Mouse (Mus musculus): ENCODE data around the gene Numa1. TPM values are rescaled to one million over a fixed set of nuclear protein-coding genes. Genes with fewer than 3 reads are reported as not detected.

The Numa1 gene
- total and polyA plus RNA-seq, 2 experiments from 2014 or later = 26.5 to 82.9 TPM

DNA sequence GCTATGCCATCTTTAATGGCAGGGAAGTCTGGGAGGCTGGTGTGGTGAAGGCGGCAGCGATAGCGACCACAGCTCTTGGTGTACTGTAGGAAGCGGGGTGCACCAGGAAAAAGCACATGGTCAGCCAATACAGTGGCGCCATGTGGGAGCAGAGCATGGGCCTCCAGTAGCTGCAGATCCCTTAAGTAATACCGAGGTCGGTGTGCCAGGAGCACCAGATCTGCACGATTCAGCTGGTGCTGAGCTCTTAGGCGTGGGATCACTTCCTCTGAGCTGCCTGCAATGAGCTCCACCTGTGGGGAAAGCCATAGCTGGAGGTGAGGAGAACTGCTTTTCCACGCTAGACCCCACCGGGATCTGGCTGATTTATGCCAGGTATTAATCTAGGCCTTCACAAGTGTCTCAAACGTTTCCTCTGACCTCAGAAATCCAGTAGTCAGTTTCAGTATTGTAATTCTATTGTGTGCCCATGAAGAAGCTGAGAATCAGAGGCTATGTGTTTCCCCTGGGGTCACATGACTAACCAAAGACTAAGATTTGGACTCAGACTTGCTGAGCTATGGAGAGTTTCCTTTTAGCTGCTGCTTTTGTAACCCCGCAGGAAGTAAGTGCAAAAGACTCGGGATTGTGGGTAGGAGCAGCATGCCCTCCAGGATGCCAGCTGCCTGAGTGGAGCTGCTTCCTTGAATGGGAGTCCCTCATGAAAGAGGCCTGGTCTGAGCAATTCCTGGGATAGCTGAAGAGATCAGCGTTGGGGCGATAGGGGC, 33.4 kb upstream of the Numa1 start:
- 93% methylated on average over 16 of the region's 16 CpGs for WGBS
- no peak overlapping the region for H3K9ac ChIP-seq (replicated peaks; ENCODE audit: low read length)
- DNase-seq (ENCODE audit: low spot score) = no peak
- no peak for ATAC-seq
- no peaks in the 10 kb centered on the region for H3K36me3 ChIP-seq (ENCODE audit: insufficient read depth, low read length)
- no peaks in the 10 kb centered on the region; the same call in 1 of the 2 replicates for H3K4me1 ChIP-seq (ENCODE audit: insufficient read depth, low read length)
- H3K9me3 ChIP-seq (ENCODE audit: low read length) = no peaks in the 10 kb centered on the region
- H3K4me3 ChIP-seq (ENCODE audit: low read length) = no peak overlapping the region
- no peaks in the 10 kb centered on the region for H3K27me3 ChIP-seq (ENCODE audit: insufficient read depth, low read length)
- TF ChIP-seq CTCF (IDR thresholded peaks at IDR 0.05; ENCODE audit: low read depth) = no peak
- H3K4me2 ChIP-seq (ENCODE audit: low read depth, low read length) = no peak overlapping the region
- no peak overlapping the region for H3K27ac ChIP-seq

DNA sequence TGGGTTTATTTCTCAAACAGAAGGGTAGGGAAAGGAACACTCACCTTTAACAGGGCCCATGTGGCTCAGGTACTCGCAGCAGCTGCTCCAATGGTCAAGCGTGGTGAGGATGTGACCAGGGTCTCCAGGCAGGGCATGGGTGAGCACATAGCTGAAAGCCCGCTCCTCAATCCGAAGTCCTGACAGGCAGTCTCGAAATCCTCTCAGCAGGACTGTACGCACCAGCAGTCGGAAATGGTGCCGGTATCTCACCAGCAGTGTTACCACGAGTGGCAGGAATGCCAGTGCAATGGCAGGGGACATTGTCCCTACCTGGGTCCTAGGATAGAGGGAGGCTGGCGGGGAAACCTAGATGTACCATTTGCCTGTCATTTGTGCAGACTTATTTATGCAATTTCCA, 31.9 kb upstream of the Numa1 start:
- WGBS = 92% methylated on average over 10 of the region's 10 CpGs
- no peaks in the 10 kb centered on the region for H3K36me3 ChIP-seq (ENCODE audit: insufficient read depth, low read length)
- H3K4me2 ChIP-seq (ENCODE audit: low read depth, low read length) = no peak overlapping the region
- H3K9me3 ChIP-seq (ENCODE audit: low read length) = no peaks in the 10 kb centered on the region
- TF ChIP-seq CTCF (IDR thresholded peaks at IDR 0.05; ENCODE audit: low read depth) = no peak
- no peaks in the 10 kb centered on the region; the same call in 1 of the 2 replicates for H3K4me1 ChIP-seq (ENCODE audit: insufficient read depth, low read length)
- H3K27me3 ChIP-seq (ENCODE audit: insufficient read depth, low read length) = no peaks in the 10 kb centered on the region
- no peak overlapping the region for H3K4me3 ChIP-seq (ENCODE audit: low read length)
- no peak for ATAC-seq
- H3K27ac ChIP-seq = no peak overlapping the region
- H3K9ac ChIP-seq (replicated peaks; ENCODE audit: low read length) = no peak overlapping the region
- DNase-seq (ENCODE audit: low spot score) = no peak

DNA sequence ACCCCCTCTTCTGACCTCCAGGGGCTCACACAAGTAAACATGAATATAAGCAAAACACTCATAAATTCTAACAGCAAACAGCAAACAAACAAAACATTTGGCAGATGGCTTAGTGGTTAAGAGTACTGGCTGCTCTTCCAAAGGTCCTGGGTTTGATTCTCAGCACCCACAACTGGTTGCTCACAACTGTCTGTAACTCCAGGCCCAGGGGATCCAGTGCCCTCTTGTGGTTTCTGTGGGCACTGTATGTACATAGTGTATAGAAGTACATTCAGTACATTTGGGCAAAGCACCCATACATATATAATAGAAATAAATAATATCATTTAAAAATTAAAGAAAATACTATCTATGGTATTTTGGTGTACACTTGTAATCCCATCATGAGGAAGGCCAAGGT, 31.1 kb upstream of the Numa1 start:
- Histone ChIP-seq H3K4me3 (ENCODE audit: low read length) (no peak overlapping the region), H3K9ac (replicated peaks; ENCODE audit: low read length) (no peak overlapping the region), H3K36me3 (ENCODE audit: insufficient read depth, low read length) (no peaks in the 10 kb centered on the region), H3K27me3 (ENCODE audit: insufficient read depth, low read length) (no peaks in the 10 kb centered on the region), H3K27ac (no peak overlapping the region), H3K4me2 (ENCODE audit: low read depth, low read length) (no peak overlapping the region), H3K4me1 (ENCODE audit: insufficient read depth, low read length) (no peaks in the 10 kb centered on the region; the same call in 1 of the 2 replicates), H3K9me3 (ENCODE audit: low read length) (no peaks in the 10 kb centered on the region)
- DNase-seq (ENCODE audit: low spot score) = no peak
- 0 out of 2 replicates have a peak, but pooled peaks have one; percentile 10 for TF ChIP-seq CTCF (IDR thresholded peaks at IDR 0.05; ENCODE audit: low read depth)
- ATAC-seq = no peak

DNA sequence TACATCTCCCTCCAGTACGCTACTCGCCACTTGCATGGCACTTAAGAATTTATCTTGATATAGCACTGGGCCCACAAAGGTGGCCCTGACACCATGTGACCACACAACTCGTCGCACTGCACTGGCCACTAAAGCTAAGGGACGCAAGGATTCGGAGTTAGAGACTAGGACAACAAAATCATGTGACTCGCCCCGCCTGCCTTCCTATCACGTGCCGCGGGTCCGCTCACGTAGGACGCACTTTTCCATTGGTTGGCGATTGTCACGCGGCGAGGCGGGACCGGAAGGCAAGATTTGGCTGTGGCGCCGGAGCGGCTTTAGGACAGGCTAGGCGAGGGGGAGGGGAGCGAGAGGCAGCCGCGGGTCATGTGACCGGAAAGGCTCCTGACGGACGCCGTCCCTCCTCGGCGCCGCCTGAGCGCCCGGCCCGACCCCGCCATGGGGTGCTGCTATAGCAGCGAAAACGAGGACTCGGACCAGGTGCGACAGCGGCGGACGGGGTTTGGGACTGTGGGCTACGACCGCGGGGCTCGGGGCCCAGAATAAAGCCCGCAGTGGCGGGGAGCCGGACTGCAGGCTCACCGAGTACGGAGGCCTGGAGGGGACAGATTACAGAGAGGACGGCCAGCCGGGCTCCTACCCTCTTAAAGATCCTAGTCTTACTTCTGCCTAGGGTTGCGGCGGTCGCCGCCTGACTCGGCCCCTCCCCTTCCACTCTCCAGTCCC, 28.2 kb upstream of the Numa1 start, which contains the start of gene Lamtor1:
TSS of gene Lamtor1 (plus strand) at position 344 of the 726 bp plus-strand sequence.
- Histone ChIP-seq H3K9ac (replicated peaks; ENCODE audit: low read length) (peak within 1 kb of the TSS; percentile 76), H3K36me3 (ENCODE audit: insufficient read depth, low read length) (peaks cover 10% of the 10 kb centered on the region), H3K27me3 (ENCODE audit: insufficient read depth, low read length) (no peaks in the 10 kb centered on the region), H3K9me3 (ENCODE audit: low read length) (no peaks in the 10 kb centered on the region), H3K4me1 (ENCODE audit: insufficient read depth, low read length) (no peaks in the 10 kb centered on the region; the same call in 1 of the 2 replicates), H3K27ac (peak within 1 kb of the TSS; percentile 93), H3K4me3 (ENCODE audit: low read length) (peak within 1 kb of the TSS; percentile 78), H3K4me2 (ENCODE audit: low read depth, low read length) (peak within 1 kb of the TSS; percentile 66)
- under 1% methylated on average over 59 of the region's 61 CpGs for WGBS
- DNase-seq (ENCODE audit: low spot score) = peak; percentile 100
- peak; percentile 99 for ATAC-seq
- peak; percentile 21; the same call in 1 of the 2 replicates for TF ChIP-seq CTCF (IDR thresholded peaks at IDR 0.05; ENCODE audit: low read depth)

DNA sequence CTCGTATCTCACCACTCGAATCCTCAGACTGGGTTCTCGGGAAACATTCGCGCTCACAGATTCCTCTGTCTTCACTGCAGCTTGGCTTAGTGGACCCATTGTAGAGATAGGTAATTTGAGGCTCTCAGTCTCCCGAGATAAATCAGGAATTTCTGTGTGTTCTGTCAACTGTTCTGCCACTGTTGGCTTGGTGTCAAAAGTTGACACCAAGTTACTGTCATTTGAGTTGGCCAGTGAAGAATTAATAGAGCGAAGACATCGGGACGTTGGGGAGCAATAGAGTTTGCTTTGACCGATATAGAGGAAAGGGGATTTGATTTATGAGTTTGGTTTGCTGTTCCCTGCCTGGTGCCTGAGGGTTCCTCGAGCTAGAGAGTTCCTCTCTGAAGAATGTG, 27.6 kb upstream of the Numa1 start, which contains the start of gene Tomt:
TSS of gene Tomt (minus strand) at position 73 of the 395 bp plus-strand sequence.
- Histone ChIP-seq H3K4me1 (ENCODE audit: insufficient read depth, low read length) (no peaks in the 10 kb centered on the region; the same call in 1 of the 2 replicates), H3K27me3 (ENCODE audit: insufficient read depth, low read length) (no peaks in the 10 kb centered on the region), H3K36me3 (ENCODE audit: insufficient read depth, low read length) (peaks cover 14% of the 10 kb centered on the region), H3K27ac (peak within 1 kb of the TSS; percentile 93), H3K9ac (replicated peaks; ENCODE audit: low read length) (peak within 1 kb of the TSS; percentile 76), H3K9me3 (ENCODE audit: low read length) (no peaks in the 10 kb centered on the region), H3K4me3 (ENCODE audit: low read length) (peak within 1 kb of the TSS; percentile 78), H3K4me2 (ENCODE audit: low read depth, low read length) (peak within 1 kb of the TSS; percentile 66)
- TF ChIP-seq CTCF (IDR thresholded peaks at IDR 0.05; ENCODE audit: low read depth) = no peak
- 21% methylated on average over 11 of the region's 11 CpGs for WGBS
- DNase-seq (ENCODE audit: low spot score) = no peak
- no peak for ATAC-seq

DNA sequence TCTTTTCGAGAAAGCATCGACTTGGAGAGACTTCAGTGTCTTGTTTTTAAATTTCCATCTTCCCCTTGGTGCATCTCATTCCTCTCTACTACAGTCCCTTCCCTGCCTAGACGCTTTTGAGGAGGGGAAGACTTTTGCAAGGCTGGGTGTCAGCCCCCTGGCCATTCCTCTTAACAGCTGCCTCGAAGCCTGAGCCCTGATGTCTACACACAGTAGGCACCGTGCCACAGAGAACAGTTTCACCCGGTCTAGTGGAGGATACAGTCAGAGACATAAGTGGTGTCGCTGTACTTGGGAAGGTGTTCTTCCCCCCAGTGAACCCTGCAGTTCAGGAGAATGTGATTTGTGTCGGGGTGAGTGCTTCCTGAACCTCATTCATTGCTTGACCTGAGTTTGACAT, 27.2 kb upstream of the Numa1 start:
- no peaks in the 10 kb centered on the region; the same call in 1 of the 2 replicates for H3K4me1 ChIP-seq (ENCODE audit: insufficient read depth, low read length)

More for the DNA sequence above, 27.2 kb upstream of the Numa1 start:
- no peak for ATAC-seq
- Histone ChIP-seq H3K9me3 (ENCODE audit: low read length) (no peaks in the 10 kb centered on the region), H3K9ac (replicated peaks; ENCODE audit: low read length) (peak overlapping the region; percentile 76), H3K4me3 (ENCODE audit: low read length) (peak overlapping the region; percentile 78), H3K36me3 (ENCODE audit: insufficient read depth, low read length) (peaks cover 14% of the 10 kb centered on the region), H3K4me2 (ENCODE audit: low read depth, low read length) (peak overlapping the region; percentile 66), H3K27me3 (ENCODE audit: insufficient read depth, low read length) (no peaks in the 10 kb centered on the region), H3K27ac (peak overlapping the region; percentile 93; the same call in 1 of the 2 replicates)
- TF ChIP-seq CTCF (IDR thresholded peaks at IDR 0.05; ENCODE audit: low read depth) = no peak
- WGBS = 74% methylated on average over 8 of the region's 8 CpGs
- no peak for DNase-seq (ENCODE audit: low spot score)
